Mouse (Mus musculus) embryonic stem cell, embryonic (primary cell): ENCODE measurements around the gene Fndc3a.

ENCODE experiments used
- CTCF ChIA-PET, 4 experiments: fragments of 300-600 bp in 2 of 4; fragments of 350-600 bp in 2 of 4; sonication (Branson Sonifier 250); formaldehyde crosslinking; loops; one replicate each; lab custom pipeline; 2022; ENCODE audit warnings: inconsistent platforms in 2 of 4; lab: Charles Lee
- POLR2A ChIA-PET, 4 experiments: fragments of 300-600 bp in 2 of 4; fragments of 350-600 bp in 2 of 4; sonication (Branson Sonifier 250); formaldehyde crosslinking; loops; one replicate each; lab custom pipeline; 2022; ENCODE audit warnings: antibody characterized with exemption in 4 of 4, inconsistent platforms in 1 of 4; lab: Charles Lee

Gene Fndc3a

DNA sequence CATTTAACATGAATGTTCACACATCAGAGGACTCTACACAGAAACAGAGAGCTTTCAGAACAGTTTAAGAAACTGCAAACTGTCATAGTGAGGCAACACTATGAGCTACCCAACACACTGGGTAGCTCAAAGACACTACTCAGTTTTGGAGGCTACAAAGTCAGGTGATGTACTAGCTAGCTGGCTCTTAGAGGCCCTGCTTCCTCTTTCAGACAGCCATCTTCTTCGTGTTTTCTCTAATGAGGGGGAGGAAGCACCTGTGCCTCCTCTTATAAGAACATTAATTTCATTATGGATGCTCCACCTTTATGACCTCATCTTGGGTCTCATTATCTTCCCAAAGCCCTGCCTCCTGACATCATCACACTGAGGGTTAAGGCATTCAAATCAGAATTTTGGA lies 18.4 kb downstream of the Fndc3a start:
- POLR2A ChIA-PET, result no interaction called here
- CTCF ChIA-PET, result no interaction called here

DNA sequence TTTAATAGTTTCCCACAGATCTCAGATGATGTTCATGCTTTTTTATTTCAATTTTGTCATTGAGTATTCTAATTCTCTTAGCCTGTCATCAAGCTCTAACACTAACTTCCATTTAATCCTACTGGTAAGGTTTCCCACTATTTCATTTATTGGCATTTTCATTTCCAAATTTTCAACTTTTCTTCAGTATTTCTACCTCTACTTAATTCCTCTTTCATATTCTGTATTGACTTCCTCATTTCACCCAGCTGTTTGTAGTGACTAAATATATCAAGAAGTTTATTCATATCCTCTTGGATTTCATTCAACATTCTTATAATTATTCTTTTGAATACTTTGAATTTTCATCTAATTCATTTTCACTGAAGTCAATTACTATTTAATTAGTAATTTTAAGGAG lies 20.3 kb downstream of the Fndc3a start:
- ChIA-PET CTCF (no interaction called here), POLR2A (no interaction called here)

DNA sequence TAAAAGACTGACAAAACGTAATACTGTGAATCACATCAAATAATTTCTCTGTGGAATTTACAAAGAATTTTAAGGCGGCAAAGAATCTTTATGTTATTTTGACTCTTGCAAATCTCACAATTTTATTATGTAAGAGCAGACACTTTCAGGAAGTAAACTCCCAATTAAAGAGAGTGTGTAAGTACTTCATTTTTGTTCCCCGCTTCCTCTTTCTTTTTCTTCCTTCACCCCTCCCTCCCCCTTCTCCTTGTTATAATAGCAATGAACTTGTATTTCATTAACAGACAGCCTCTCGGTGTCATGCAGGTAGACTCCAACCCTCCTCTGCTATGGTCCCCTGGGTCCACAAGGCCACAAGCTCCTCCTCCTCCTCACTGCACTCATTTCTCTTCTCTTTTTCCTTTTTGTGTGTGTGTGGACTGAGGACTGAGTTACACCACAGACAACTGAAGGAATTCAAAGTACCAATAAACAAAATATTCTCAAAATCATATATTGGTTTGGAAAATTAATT lies 24.9 kb downstream of the Fndc3a start:
- POLR2A ChIA-PET, result interaction anchor here in 1 of 4 experiments (2.0 kb wide), 1 partner anchor 25 kb away, joined by 6 read pairs; the partner anchor contains the start of gene Fndc3a
- CTCF ChIA-PET, result no interaction called here

DNA sequence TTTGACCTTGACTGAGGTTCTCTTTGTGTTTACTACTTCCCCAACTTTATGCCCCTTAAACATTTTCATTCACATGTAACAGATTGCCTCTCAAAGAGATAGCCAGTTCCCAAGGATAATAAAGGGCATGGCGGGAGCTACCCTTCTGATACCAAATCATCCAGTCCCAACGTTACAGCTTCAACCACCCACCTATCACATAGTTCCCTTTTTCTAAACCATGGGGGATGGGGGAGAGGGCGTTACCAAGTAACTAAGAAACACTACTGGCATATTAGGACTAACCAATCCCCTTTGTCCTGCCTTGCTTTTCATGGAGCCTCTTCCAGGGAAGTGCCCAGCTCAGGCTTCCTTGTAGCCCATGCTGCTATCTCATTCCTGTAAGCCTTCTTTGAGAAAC lies 32.6 kb downstream of the Fndc3a start:
- CTCF ChIA-PET, result no interaction called here
- POLR2A ChIA-PET, result interaction anchor here in 1 of 4 experiments (0.7 kb wide), 1 partner anchor 100 kb away, joined by 3 read pairs; no protein-coding TSS in a partner anchor

DNA sequence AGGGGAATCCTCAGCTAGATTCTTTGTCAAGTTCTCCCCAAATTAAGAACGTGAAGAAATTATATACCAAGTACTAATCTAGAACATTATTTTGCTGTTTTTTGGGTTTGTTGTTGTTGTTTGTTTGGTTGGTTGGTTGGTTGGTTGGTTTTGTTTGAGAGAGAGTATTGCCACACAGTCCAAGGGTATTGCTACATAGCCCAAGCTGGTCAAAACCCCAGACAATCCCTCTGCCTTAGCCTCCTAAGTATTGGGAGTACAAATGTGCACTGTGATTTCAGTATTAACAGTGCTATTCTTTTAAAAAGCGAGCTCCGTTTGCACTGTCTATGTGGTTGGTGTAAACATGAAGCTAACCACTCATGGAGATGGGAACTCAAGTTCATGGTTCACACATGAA lies 37.9 kb downstream of the Fndc3a start:
- POLR2A ChIA-PET, result interaction anchor here in 1 of 4 experiments (0.6 kb wide), 1 partner anchor 8 kb away, joined by 3 read pairs; no protein-coding TSS in a partner anchor
- CTCF ChIA-PET, result no interaction called here

DNA sequence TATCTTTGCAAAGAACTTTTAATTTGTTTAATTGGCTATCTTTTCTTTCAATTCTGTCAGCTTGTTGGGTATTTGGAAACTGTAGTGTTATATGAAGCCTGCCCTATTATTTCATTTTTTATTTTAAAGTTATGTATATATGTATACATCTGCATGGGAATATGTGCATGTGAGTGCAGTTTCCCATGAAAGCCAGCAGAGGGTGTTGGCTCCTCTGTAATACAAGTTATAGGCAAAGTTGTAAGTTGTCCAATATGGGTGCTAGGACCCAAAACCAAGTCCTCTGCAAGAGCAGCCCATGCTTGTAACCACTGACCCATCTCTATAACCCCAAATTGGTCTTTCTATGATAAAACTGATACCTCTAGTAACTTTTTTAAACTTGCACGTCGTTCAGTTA lies 38.8 kb downstream of the Fndc3a start:
- CTCF ChIA-PET, result no interaction called here
- POLR2A ChIA-PET, result no interaction called here

DNA sequence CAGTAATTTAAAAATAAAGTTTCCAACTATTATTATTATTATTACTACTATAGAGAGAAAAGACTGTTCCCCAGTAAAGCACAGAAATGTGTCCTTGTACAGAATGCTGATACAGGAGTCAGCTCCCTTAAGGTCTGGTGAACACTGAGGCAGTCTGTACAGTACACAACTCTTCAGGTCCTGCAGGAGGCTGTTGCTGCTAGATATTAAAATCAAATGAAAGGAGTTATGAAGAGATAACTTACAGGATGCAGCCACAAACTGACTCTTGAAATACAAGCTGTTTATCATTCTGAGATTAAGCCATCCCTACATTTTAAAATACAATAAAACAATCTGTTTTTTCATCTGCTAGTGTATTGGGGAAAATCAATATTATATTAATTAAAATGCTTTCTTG lies 60.5 kb downstream of the Fndc3a start:
- ChIA-PET CTCF (no interaction called here), POLR2A (interaction anchor here in 1 of 4 experiments (0.6 to 1.0 kb wide), 2 partner anchors 18 to 1011 kb away, joined by 3 read pairs; no protein-coding TSS in a partner anchor)

DNA sequence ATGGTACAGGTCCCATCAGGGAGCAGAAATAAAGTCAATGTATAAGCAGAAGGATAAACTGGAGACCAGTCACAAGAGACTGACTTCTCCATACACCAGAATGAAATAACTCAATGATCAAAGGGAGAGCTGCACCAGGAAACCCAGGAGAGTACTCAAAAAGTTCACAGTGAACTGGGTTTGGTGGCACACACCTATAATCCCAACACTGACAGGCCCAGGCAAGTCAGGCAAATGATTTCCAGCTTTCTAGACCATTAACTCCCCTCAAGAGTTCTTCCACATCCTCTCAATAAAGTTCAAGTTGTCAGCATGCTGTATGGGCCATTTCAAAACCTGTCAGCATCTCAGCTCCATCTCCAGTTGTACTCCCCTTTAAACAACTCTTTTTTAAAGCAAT lies 64.3 kb downstream of the Fndc3a start:
- ChIA-PET POLR2A (no interaction called here), CTCF (no interaction called here)

DNA sequence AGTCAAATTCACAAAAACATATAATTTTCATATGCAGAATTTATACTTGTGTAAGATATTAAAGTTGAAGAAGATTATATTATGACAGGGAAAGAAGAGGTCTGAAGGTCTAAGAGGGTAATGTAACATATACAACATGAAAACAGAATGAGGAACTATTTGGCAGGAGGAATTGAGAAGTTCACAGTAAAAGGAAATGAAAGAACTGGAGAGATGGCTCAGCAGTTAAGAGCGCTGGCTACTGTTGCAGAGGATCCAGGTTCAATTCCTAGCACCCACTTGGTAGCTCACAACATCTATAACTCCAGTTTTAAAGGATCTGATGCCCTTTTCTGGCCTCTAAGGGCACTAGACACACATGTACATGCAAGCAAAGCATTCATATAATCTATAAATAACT lies 65.2 kb downstream of the Fndc3a start:
- ChIA-PET POLR2A (no interaction called here), CTCF (no interaction called here)

DNA sequence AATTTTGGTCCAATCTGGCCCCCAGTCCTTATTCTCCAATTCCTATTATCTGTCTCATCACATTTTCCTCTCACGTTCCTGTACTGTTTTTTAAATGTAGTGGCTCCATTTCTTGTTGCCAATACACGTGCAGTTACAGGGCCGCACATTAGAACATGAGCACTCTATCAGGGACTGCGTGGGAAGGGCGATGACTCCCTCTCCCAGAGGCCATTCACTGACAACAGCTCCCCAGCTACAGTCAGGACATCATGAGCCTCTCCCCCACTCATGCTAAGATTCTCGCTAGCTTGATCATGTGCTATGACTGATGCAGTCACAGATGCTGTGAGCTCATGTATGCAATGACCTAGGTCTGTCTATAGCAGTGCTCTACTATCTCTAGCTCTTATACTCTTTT lies 71.3 kb downstream of the Fndc3a start:
- ChIA-PET POLR2A (interaction anchor here in 1 of 4 experiments (0.6 kb wide), 1 partner anchor 414 kb away, joined by 4 read pairs; no protein-coding TSS in a partner anchor), CTCF (no interaction called here)

DNA sequence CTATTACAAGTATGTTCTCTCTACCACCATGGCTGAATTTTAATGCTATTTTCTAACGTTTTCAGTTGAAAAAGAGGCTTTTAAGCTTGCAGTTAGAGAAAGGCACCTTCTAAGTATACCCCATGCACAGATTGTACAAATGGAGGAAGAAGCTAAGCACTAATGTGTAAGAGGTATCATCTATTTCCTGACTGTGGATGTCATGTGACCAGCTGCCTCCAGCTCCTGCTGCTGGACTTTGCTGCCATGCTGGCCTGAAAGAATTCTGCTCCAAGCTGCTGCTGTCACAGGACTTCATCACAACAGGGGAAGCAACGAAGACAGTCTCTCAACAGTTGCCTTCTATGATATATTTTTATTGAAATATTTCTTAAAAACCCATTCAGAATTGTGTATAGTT lies 76.2 kb downstream of the Fndc3a start:
- CTCF ChIA-PET, result no interaction called here
- POLR2A ChIA-PET, result interaction anchor here in 1 of 4 experiments (1.0 to 2.0 kb wide), 2 partner anchors 8 to 29 kb away, joined by 4 to 5 read pairs; no protein-coding TSS in a partner anchor

DNA sequence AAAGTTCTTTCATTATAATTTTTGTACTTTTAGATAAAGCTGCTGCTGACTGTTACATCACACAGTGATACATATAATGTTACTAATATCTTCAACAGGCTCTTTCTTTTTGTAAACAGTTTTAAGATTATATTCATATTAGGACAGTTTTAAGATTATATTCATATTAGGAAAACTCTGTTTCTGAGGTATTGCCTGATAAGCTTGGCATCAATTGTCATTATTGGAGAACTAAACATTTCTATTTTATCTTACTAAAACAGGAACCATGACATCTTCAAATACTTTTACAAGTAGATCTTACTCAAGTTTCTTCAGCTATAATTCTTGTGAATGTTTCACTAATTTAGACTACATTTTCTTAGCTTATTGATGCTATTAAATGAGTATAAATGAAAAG lies 84.4 kb downstream of the Fndc3a start:
- CTCF ChIA-PET, result no interaction called here
- POLR2A ChIA-PET, result interaction anchor here in 2 of 4 experiments (0.5 to 1.5 kb wide), 3 partner anchors 9 to 819 kb away, joined by 3 to 5 read pairs (median 5); no protein-coding TSS in a partner anchor

DNA sequence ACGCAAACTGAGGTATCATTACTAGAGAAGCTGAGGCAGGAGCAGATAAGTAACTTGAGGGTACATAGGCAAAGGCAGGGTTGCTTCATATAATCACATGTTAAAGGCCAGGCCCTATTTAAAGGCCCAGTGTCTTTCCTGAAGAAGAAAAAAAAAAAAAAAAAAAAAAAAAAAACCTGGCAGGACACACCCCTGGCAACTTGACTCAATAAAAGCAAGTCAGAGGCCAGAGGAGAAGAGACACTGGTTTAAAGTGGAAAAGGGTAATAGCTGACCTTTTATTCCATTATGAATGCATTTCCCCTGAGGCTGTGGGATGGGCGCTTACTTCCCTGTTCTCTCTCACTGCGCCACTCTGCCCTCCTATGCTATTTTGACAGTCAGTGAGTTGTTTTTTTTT lies 105.7 kb downstream of the Fndc3a start:
- ChIA-PET CTCF (interaction anchor here in 1 of 4 experiments (0.7 to 0.9 kb wide), 2 partner anchors 474 to 502 kb away, joined by 3 to 4 read pairs; no protein-coding TSS in a partner anchor), POLR2A (interaction anchor here in 3 of 4 experiments (0.6 to 2.5 kb wide), 13 partner anchors 11 to 1448 kb away, joined by 3 to 21 read pairs (median 4); partner anchors contain the start of gene Fndc3a (in 1 of the 3))

DNA sequence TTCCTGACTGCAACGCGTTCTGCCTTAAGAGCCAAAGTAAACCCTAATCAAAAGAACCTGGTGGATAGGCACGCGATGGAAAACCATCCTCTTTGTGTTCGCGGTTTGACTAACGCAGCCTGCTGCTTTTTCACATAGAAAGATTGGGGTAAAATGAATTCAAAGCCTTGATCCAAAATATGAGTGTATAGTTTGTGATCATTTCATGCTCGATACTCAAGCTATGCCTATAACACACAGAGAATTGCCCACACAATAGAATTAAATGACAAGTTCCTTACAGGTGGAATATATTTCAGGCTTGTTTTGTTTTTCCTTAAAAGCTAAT lies 106.6 kb downstream of the Fndc3a start:
- POLR2A ChIA-PET, result interaction anchor here in 3 of 4 experiments (0.6 to 2.5 kb wide), 18 partner anchors 10 to 785 kb away, joined by 3 to 21 read pairs (median 4); partner anchors contain the start of gene Fndc3a (in 2 of the 3)
- CTCF ChIA-PET, result interaction anchor here in 3 of 4 experiments (0.6 to 0.9 kb wide), 6 partner anchors 18 to 723 kb away, joined by 3 to 7 read pairs (median 4); no protein-coding TSS in a partner anchor

DNA sequence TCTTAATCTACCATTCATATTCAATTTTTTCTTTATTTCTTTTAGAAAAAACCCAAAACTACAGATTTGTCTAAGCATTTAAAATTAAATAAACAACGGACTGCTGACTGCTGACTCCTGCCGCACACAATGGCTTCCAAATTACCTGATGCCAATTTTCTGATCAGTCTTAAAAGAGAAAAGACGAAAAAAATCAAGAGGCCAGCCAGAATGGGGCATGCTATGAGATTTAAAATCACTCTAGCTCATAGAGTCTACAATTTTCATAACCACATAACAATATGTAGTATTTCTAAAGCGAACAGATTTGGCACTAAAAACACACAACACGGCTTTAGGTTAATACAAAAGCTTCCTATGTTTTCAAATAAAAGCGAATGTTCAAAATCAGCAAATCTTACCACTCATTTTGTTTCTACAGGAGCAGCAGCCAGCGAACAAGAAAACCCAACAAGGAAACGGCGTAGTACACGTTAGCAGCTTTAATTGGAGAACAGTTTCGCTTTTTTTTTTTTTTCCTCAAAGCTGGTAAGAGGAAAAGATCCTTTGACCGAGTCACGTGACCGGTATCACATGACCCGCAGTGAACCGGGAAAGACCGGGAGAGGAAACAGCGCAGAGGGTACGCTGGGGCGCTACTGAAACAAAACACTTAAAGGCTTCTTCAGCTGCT lies 107.1 kb downstream of the Fndc3a start:
- ChIA-PET POLR2A (interaction anchor here in 3 of 4 experiments (0.6 to 2.5 kb wide), 21 partner anchors 9 to 683 kb away, joined by 3 to 21 read pairs (median 3); partner anchors contain the start of gene Fndc3a (in 2 of the 3)), CTCF (interaction anchor here in 3 of 4 experiments (0.6 to 0.7 kb wide), 5 partner anchors 17 to 724 kb away, joined by 3 to 7 read pairs (median 4); no protein-coding TSS in a partner anchor)

DNA sequence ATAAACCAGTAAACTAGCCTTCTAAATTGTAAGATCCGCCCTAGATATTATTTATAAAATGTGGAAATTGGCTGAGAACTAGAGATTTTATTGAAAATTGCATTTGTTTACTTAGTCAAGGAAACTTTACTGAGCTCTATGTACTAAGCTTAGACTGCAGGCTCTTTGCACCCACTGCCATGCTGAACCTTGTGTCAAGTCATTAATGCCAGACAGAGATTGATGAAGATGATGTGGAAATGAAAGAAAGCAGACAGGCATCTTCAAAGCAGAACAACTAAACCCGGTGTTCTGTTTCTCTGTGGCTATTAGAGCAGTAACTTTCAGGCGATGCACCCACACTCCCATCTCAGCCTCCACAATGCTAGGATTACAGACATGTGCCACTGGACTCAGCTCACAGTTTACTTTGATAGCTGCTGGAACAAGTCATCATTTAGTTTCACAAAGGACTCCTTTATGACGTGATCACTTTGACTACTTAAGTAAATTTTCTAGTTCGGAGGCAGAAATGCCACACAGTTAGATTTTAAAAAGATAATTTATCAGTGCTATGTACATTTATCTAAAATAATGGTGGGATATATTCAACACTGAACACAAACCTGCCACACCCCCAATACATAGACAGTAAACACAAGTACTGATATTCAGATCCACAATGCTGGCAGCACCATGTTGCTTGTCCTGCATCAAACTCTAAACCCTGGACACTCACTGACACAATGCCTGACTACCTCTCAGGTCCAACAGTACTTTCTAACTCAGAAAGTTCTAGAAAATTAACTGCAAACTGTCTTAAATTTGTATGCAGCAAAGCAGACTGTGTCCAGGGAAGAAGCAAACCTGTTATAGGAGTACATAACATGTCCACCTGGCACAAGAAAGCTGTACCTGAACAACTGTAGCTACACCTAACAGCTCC lies 108.2 kb downstream of the Fndc3a start:
- ChIA-PET POLR2A (interaction anchor here in 2 of 4 experiments (0.8 to 1.5 kb wide), 9 partner anchors 9 to 246 kb away, joined by 3 to 4 read pairs (median 3); no protein-coding TSS in a partner anchor), CTCF (interaction anchor here in 1 of 4 experiments (0.6 kb wide), 1 partner anchor 604 kb away, joined by 4 read pairs; no protein-coding TSS in a partner anchor)

DNA sequence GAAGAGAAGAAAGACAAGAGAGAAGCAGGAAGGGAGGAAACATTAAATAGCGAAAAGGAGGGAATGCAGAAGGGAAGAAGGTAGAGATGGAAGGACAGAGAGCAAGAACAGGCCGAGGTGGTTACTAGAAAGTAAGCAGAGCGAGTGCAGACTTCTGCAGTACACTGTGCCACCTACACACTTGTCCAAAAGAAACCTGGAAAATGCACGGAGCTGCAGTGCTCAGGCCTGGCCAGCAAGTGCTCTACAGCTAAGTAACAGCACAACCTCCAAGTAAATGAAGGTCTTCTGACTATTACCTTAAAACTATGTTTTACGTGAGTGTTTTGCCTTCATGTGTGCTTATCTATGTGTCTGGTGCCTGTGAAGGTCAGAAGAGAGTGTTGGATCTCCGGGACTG lies 109.4 kb downstream of the Fndc3a start:
- ChIA-PET POLR2A (no interaction called here), CTCF (no interaction called here)

DNA sequence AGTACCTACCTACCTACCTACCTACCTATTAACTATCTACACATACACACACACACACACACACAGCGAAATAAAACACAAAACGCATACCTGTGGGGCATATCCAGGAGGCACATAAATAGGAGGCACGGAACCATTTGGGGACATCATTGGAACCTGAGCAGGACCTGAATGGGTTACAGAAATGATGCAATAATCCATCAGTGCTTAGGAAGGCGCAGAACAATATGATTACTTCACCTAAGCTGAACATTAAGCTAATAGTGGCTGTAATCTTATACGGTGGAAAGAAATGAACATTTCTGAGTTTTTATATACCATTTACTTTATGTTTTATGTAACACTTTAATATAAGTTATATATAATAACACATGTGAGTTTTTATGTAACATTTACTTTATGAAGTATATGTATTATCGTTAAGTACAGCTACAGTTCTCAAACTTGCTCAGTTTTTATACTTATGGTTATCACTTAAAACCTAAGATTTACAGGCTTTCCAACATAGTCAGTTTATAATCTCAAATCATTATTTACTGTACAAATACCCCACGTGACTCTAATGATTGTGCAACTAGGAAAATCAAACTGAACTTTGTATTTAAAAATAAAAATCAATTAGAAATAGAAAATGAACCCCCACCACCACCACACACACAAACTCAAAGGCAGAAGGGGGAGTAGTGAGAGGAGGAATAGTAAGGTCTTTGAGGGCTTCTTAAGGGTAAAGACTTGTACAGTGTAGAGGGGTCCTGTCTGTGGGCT lies 110.6 kb downstream of the Fndc3a start:
- ChIA-PET CTCF (no interaction called here), POLR2A (no interaction called here)
